Mouse (Mus musculus): ENCODE measurements at regions not wholly inside any gene's neighbourhood (a gene's known extent, or its start where the extent isn't known, plus 50 kb on each side); places are given as distances from the start of the nearest gene placed in this dataset.

- DNase-seq (ENCODE audit: low read depth, low spot score) = no peak
These were observed 147.6 kb upstream of the Krr1 start for GRCm38 (mm10) chr10:111824820-111825219.

GRCm38 (mm10) chr10:111826033-111826754, 146.3 kb upstream of the Krr1 start:
- DNase-seq (ENCODE audit: low read depth, low spot score) = no peak

- no peak for DNase-seq (ENCODE audit: low read depth, low spot score)
These were observed 145.2 kb upstream of the Krr1 start for GRCm38 (mm10) chr10:111827246-111827645.

- DNase-seq (ENCODE audit: low read depth, low spot score) = no peak
These were observed 144.5 kb upstream of the Krr1 start for GRCm38 (mm10) chr10:111827930-111828329.

DNA sequence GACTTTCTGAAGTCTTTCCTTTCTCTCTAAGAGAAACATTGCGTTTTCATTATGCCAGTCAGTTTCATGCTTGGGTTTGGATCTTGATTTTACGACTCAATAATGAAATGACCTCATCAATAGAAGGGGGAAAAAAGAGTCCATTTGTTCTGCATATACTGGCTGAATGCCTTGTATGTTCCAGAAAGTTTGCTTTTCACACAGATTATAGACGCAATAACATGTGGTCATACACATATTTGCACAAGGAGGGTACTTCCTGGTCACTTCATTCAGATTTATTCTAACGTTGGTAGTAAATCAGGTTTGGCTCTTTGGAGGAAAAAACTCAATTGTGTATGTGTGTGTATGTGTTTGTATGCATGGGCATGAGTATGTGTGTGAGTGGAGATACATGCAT, 143.9 kb upstream of the Krr1 start:
- DNase-seq (ENCODE audit: low read depth, low spot score) = no peak

DNA sequence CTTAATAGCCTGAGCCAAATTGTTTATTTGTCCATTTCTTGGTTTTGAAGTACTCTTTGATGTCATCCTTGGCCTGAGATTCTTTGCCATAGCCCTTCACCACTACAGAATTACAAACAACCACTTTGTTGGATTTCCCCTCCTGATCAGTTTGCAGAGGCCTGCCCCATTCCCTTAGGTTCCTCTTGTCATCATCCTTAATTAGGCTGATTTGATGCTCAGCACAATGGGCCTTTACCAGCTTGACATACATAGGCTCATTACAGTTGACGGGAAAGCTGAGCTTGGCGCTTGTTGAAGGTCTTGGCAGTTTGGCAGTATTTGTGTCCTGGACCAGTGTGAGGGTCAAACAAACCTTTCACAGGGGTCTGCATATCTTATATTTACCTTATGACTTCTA, 143.2 kb upstream of the Krr1 start:
- DNase-seq (ENCODE audit: low read depth, low spot score) = no peak

GRCm38 (mm10) chr10:111831105-111831504, 141.4 kb upstream of the Krr1 start:
- DNase-seq (ENCODE audit: low read depth, low spot score) = no peak

DNA sequence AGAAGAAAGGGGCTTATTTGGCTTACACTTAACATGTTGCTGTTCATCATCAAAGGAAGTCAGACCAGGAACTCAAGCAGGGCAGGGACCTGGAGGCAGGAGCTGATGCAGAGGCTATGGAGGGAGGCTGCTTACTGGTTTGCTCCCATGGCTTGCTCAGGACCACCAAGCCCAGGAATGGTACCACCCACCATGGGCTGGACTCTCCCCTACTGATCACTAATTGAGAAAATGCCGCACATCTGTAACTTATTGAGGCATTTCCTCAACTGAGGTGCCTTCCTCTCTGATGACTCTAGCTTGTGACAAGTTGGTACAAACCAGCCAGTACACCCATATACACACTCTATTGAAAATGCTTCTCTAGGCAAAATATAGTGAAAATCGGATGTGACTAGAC, 138.9 kb upstream of the Krr1 start:
- no peak for DNase-seq (ENCODE audit: low read depth, low spot score)

DNA sequence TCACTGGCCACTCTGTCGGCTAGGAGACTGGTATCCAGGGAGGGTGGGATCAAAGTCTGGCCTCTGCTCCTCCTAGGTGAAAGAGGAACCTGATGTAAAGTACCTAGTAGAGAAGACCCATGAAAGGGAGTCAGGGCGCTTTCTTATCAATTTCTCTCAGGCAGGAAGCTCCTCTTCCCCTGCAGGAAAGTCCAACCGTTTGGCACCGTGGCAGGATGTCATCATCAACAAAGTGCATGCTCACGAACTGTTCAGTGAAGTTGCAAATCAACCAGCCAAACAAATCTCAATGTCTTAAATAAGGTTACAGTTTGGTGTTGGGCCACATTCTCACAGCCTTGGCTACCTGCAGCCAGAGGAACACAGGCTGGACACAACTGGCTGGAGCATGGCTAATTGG, 138.2 kb upstream of the Krr1 start:
- no peak for DNase-seq (ENCODE audit: low read depth, low spot score)

- DNase-seq (ENCODE audit: low read depth, low spot score) = no peak
These were observed 137.3 kb upstream of the Krr1 start for GRCm38 (mm10) chr10:111834925-111835823.

GRCm38 (mm10) chr10:111836191-111836590, 136.3 kb upstream of the Krr1 start:
- no peak for DNase-seq (ENCODE audit: low read depth, low spot score)

DNA sequence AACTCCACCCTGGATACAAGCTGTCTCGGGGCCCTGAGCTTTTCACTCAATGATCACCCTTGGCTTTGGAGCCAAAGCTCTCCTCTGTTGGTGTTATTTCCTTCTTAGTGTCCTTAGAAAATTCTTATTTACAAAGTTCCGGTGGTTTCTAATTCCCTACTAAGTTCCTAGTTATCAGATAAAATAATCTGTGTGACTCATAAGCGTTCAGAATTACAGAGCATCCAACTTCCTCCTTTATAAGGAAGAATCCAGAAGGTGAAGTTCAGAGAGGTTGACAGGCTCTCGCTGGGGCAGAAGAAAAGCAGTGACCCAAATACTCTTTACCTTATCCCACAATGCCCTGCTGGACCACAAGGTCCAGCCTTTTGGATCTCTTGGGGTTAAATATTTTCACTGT, 135.7 kb upstream of the Krr1 start:
- DNase-seq (ENCODE audit: low read depth, low spot score) = no peak

DNA sequence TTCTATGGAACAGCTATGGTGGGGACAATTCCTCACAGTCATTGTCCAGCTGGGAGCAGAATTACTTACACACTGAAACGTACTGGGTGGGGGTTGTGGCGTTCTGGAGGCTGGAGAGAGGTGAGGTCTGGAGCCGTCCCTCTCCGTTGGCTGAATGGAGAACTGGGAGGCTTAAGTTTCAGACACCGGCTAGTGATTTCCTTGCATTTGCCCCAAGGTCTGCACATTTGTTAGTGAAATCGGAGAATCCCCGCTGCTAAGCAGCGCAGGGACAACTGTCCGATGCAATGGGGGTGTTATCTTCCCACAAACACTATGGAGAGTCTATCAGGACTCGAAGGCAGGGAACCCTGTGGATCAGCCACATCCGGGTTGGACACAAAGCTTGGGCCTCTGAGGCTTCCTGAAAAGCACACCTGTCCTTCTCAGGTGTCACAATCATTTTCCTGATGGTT, 130.1 kb upstream of the Krr1 start:
- DNase-seq (ENCODE audit: low read depth, low spot score) = no peak

GRCm38 (mm10) chr10:111842896-111843295, 129.6 kb upstream of the Krr1 start:
- peak; percentile 17 for DNase-seq (ENCODE audit: low read depth, low spot score)

- peak; percentile 17 for DNase-seq (ENCODE audit: low read depth, low spot score)
These were observed 129.2 kb upstream of the Krr1 start for GRCm38 (mm10) chr10:111843301-111843700.

DNA sequence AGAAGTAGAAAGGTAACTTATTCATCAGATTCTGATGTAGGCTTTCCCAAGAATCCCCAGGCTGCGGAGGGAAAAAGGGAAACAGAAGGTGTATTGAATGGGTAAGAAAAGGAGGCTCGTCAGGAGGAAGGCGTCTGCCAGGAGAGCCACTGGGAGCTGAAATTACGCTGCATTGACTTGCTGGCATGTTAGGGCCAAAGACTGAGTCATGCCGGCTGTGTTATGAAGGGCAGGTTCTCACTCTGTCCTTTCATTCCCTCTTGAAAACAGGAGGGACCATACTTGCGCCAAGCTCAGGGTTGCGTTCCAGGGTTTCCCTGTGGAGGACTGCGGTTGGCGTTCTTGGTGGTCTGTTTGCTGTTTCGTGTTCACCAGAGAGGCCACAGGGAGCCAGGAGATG, 128.3 kb upstream of the Krr1 start:
- no peak for DNase-seq (ENCODE audit: low read depth, low spot score)

DNA sequence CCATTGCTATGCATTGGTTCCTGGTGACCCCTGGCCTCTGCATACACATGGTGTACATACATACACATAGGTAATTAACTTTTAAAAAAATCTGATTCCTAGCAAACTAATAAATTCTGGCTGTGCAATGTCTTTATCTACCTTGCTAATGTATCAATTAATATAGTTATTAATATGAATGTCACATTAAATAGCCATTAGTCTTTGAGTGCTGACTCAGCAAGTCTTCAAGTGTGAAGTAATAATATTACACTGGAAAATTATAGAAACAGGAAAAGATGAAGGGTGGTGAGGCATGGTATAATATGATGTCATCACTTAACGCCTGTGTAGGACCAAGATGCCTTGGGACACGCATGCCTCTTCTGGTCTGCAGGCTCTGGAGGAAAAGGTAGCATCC, 126.5 kb upstream of the Krr1 start:
- DNase-seq (ENCODE audit: low read depth, low spot score) = no peak

DNA sequence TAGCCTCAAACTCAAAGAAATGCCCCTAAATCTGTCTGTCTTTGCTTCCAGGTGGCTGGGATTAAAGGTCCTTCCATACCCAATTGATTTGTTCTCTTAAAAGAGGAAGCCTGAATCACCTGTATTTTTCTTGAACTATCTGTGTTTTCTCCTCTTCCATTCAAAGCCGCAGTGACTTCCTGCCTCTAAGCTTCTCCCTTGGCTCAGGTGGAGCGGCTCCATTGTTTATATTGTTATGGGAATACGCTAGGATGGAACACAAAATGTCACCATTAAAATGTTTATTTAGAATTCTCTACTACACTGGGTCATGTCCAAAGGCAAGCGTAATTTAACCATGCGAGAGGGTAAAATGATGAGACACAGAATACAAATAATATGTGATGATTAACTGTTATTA, 118.2 kb upstream of the Krr1 start:
- peak; percentile 51 for DNase-seq (ENCODE audit: low read depth, low spot score)

- DNase-seq (ENCODE audit: low read depth, low spot score) = no peak
These were observed 117.0 kb upstream of the Krr1 start for GRCm38 (mm10) chr10:111855496-111855895.

GRCm38 (mm10) chr10:111858403-111858802, 114.1 kb upstream of the Krr1 start:
- no peak for DNase-seq (ENCODE audit: low read depth, low spot score)

- DNase-seq (ENCODE audit: low read depth, low spot score) = no peak
These were observed 107.1 kb upstream of the Krr1 start for GRCm38 (mm10) chr10:111865286-111865830.

DNA sequence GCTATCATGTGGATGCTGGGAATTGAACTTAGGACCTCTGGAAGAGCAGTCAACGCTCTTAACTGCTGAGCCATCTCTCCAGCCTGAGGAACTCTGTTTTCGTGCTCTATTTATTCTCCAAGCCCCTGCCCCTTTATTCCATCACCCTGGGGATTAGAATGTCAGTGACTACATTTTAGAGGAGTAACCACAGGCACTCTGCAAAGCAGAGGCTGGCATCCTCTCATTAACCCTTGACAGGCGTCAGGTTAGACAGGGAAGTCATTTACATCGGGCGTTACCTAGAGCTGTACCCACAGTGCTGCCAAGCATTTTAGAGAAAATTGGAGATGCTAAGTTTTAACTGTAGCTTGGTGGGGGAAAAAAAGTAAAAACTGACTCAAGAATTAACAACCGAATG, 105.4 kb upstream of the Krr1 start:
- DNase-seq (ENCODE audit: low read depth, low spot score) = no peak

DNA sequence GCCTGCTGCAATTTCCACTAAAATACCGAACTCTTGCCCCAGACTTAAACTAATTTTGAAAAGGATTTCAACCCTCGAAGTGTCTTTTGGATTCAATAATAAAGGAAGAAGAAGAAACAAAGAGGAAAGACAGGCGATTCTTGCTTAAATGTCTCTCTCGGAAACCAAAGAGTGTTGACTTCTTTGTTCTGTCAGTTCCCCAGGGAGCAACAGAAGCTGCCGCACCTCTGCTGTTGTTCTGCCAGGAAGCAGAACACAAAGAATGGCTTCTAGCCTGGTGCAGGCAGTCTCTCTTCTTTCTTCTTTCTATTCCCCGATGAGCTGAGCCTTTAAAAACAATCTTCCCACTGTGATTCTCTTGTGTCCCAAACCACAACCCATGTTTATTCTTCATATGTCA, 104.9 kb upstream of the Krr1 start:
- peak; percentile 32 for DNase-seq (ENCODE audit: low read depth, low spot score)

Measured in ES-CJ7 (cell line).